Mouse (Mus musculus) limb, embryonic 15.5 days (tissue): Measurements from ENCODE around the gene Acap2. TPM values are rescaled to one million over a fixed set of nuclear protein-coding genes. Genes with fewer than 3 reads are reported as not detected.

Experiments
- ATAC-seq: fragments of 200-750 bp; cut with Nextera tagmentation; 2 replicates; pipeline ENCODE4 v1.8.0; 2017; ENCODE audit warnings: low read depth, moderate TSS enrichment; ENCODE audit not compliant: insufficient number of reproducible peaks, low FRiP score, low TSS enrichment
- H3K27ac ChIP-seq: fragments of 300-500 bp; sonication (generic); 2 replicates; pipeline ENCODE4 v1.5.1; 2015; ENCODE audit warnings: moderate library complexity, mild to moderate bottlenecking, inconsistent platforms
- H3K27me3 ChIP-seq: fragments of 300-500 bp; sonication (generic); 2 replicates; pipeline ENCODE4 v1.6.1; 2015; ENCODE audit warnings: inconsistent platforms
- H3K36me3 ChIP-seq: fragments of 300-500 bp; sonication (generic); 2 replicates; pipeline ENCODE4 v1.6.1; 2015; ENCODE audit warnings: inconsistent platforms
- H3K4me1 ChIP-seq: fragments of 300-500 bp; sonication (generic); 2 replicates; pipeline ENCODE4 v1.6.1; 2015; ENCODE audit warnings: inconsistent platforms
- H3K4me2 ChIP-seq: fragments of 300-500 bp; sonication (generic); 2 replicates; pipeline ENCODE4 v1.6.1; 2015; ENCODE audit warnings: mild to moderate bottlenecking, inconsistent platforms
- H3K4me3 ChIP-seq: fragments of 300-500 bp; sonication (generic); 2 replicates; pipeline ENCODE4 v1.5.1; 2015; ENCODE audit warnings: mild to moderate bottlenecking, inconsistent platforms
- H3K9ac ChIP-seq: fragments of 300-500 bp; sonication (generic); 2 replicates; pipeline ENCODE4 v1.6.1; 2015; ENCODE audit warnings: inconsistent platforms
- H3K9me3 ChIP-seq: fragments of 300-500 bp; sonication (generic); 2 replicates; pipeline ENCODE4 v1.6.1; 2016; ENCODE audit warnings: inconsistent platforms
- WGBS: fragments of 180-500 bp; shearing (Covaris S2); methylation state at CpG from one replicate; pipeline ENCODE4 v1.1.7; 2015; 5-methylcytosine and 5-hydroxymethylcytosine counted together
- polyA plus RNA-seq: library from polyadenylated mRNA; unstranded; fragments of >200 nt; fragmentation: Nextera tagmentation; extraction: Ambion mirVana; gene quantifications from 2 replicates; pipeline ENCODE4 v1.2.1, GENCODE M21; 2015

The Acap2 gene
- polyA plus RNA-seq, 1 experiment from 2014 or later = 26.5 TPM

DNA sequence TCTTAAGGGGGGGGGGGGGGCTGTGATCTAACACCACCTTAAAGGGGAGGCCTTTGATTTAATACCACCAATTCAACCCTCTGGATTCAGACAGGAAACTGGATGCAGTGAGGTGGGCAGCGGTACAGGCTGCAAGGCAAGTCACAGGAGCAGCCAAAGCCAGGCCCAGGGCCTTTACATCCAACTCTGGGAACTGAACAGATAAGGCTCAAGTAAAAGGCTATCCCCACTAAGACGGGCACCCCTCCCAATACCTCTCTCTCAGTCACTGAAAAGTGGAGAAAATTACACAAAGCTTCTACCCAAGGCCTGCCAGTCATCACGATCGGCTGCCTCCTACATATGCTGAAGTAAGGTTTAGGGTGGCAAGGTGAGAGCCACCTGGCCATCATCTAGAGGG, 141.3 kb downstream of the Acap2 start:
- Histone ChIP-seq H3K9ac (no peak overlapping the region), H3K36me3 (no peaks in the 10 kb centered on the region), H3K4me2 (no peak overlapping the region), H3K27ac (no peak overlapping the region), H3K4me1 (peaks cover 21% of the 10 kb centered on the region), H3K4me3 (no peak overlapping the region), H3K27me3 (no peaks in the 10 kb centered on the region), H3K9me3 (no peaks in the 10 kb centered on the region)
- WGBS = 62% methylated on average over 4 of the region's 4 CpGs
- no peak for ATAC-seq

GRCm38 (mm10) chr16:31052812-31053211, 148.2 kb downstream of the Acap2 start:
- H3K27ac ChIP-seq = no peak overlapping the region; the same call in 1 of the 2 replicates
- H3K4me3 ChIP-seq = no peak overlapping the region
- H3K27me3 ChIP-seq = no peaks in the 10 kb centered on the region
- H3K4me2 ChIP-seq = no peak overlapping the region
- no peak overlapping the region for H3K9ac ChIP-seq
- ATAC-seq = no peak
- H3K4me1 ChIP-seq = peaks cover 12% of the 10 kb centered on the region
- H3K9me3 ChIP-seq = no peaks in the 10 kb centered on the region
- H3K36me3 ChIP-seq = no peaks in the 10 kb centered on the region
- WGBS = 59% methylated on average over 6 of the region's 6 CpGs

- no peak overlapping the region for H3K4me2 ChIP-seq
- ATAC-seq = no peak
- no peaks in the 10 kb centered on the region for H3K36me3 ChIP-seq
- no peaks in the 10 kb centered on the region for H3K27me3 ChIP-seq
- WGBS = 70% methylated on average over 7 of the region's 7 CpGs
- no peaks in the 10 kb centered on the region for H3K9me3 ChIP-seq
- H3K4me3 ChIP-seq = no peak overlapping the region
- no peak overlapping the region for H3K27ac ChIP-seq
- peaks cover 18% of the 10 kb centered on the region for H3K4me1 ChIP-seq
- H3K9ac ChIP-seq = no peak overlapping the region
These were observed 148.8 kb downstream of the Acap2 start for GRCm38 (mm10) chr16:31052177-31052726.

- Histone ChIP-seq H3K4me3 (no peak overlapping the region), H3K4me1 (peaks cover 21% of the 10 kb centered on the region), H3K4me2 (no peak overlapping the region), H3K27ac (no peak overlapping the region), H3K9ac (no peak overlapping the region), H3K36me3 (no peaks in the 10 kb centered on the region), H3K9me3 (no peaks in the 10 kb centered on the region), H3K27me3 (no peaks in the 10 kb centered on the region)
- ATAC-seq = no peak
- WGBS = 85% methylated on average over 7 of the region's 7 CpGs
These were observed 150.3 kb downstream of the Acap2 start for GRCm38 (mm10) chr16:31050701-31051100.

GRCm38 (mm10) chr16:31048194-31048593, 152.9 kb downstream of the Acap2 start:
- H3K27me3 ChIP-seq = no peaks in the 10 kb centered on the region
- H3K27ac ChIP-seq = no peak overlapping the region
- H3K4me3 ChIP-seq = no peak overlapping the region
- no peak overlapping the region for H3K4me2 ChIP-seq
- 58% methylated on average over 6 of the region's 6 CpGs for WGBS
- H3K4me1 ChIP-seq = peaks cover 21% of the 10 kb centered on the region
- H3K9me3 ChIP-seq = no peaks in the 10 kb centered on the region
- ATAC-seq = no peak
- no peak overlapping the region for H3K9ac ChIP-seq
- H3K36me3 ChIP-seq = no peaks in the 10 kb centered on the region

- Histone ChIP-seq H3K27ac (0 out of 2 replicates have a peak overlapping the region, but pooled peaks have one; percentile 2), H3K4me2 (no peak overlapping the region), H3K4me1 (peaks cover 16% of the 10 kb centered on the region), H3K4me3 (no peak overlapping the region), H3K36me3 (no peaks in the 10 kb centered on the region), H3K9ac (no peak overlapping the region), H3K9me3 (no peaks in the 10 kb centered on the region), H3K27me3 (no peaks in the 10 kb centered on the region)
- 68% methylated on average over 10 of the region's 10 CpGs for whole genome bisulfite sequencing
- ATAC-seq = no peak
These were observed 153.7 kb downstream of the Acap2 start for GRCm38 (mm10) chr16:31047186-31047898.

DNA sequence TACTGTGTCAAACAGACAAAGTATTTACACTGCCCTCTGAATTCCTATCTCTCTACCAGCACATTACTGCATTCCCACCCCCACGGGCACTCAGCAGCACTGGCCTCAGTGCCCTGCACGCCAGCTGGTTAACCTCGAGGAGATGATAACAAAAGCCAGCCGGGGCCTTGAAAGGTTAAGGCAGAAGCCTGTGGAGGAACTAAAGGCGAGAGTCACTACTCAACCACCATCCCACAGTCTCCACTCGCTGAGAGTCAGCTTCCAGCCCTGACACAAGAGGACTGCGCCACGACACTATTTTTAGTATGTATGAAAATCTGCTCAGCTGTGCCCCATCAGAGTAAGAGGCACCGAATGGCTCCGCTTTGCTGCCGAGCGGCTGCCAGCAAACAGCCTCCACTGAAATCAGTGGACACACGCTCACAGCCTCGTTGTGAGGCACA, 154.8 kb downstream of the Acap2 start:
- Histone ChIP-seq H3K4me2 (no peak overlapping the region), H3K36me3 (no peaks in the 10 kb centered on the region), H3K9ac (no peak overlapping the region), H3K4me3 (no peak overlapping the region), H3K9me3 (no peaks in the 10 kb centered on the region), H3K27me3 (no peaks in the 10 kb centered on the region), H3K27ac (0 out of 2 replicates have a peak overlapping the region, but pooled peaks have one; percentile 22), H3K4me1 (peaks cover 14% of the 10 kb centered on the region)
- no peak for ATAC-seq
- WGBS = 52% methylated on average over 14 of the region's 14 CpGs

DNA sequence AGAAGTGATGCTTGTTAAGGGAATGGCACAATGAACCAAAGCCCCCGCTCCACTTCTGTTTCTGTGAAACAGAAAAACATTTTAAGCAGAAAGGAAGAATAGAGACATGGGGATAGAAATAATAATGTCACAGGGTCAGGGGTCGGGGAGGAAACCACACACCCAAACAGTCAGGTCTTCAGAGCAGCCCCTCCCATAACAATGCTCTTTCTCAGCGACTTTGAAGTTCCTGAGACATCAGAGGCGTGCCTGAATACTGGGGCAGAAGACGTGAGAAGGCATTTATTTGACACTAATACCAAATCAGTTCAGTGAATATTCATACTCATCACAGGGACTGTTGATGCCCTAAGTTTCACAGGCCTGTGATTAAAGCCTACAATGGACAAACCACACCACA, 155.8 kb downstream of the Acap2 start:
- no peaks in the 10 kb centered on the region for H3K27me3 ChIP-seq
- H3K4me2 ChIP-seq = no peak overlapping the region

DNA sequence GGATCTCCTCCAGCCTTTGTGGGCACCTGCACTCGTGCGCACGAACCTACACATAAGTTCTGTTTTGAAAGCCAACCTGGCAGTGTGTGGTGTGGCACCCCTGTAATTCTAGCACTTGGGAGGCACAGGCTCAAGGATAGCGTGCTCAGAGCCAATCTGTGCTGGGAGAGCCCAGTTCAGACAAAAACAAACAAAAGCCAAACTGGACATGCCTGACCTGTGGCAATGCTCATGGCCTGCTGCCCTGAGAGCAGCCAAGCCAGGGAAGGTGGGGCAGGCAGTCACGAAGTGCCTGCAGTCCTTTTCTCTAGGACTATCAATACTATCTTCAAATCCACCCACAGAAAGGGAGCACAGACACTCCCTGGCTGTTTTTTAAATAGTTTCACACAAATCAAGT, 157.9 kb downstream of the Acap2 start:
- H3K4me1 ChIP-seq = peaks cover 27% of the 10 kb centered on the region
- H3K9me3 ChIP-seq = no peaks in the 10 kb centered on the region
- no peak overlapping the region for H3K4me2 ChIP-seq
- H3K27ac ChIP-seq = no peak overlapping the region
- ATAC-seq = no peak
- no peaks in the 10 kb centered on the region for H3K27me3 ChIP-seq
- no peaks in the 10 kb centered on the region for H3K36me3 ChIP-seq
- no peak overlapping the region for H3K9ac ChIP-seq
- WGBS = 95% methylated on average over 5 of the region's 5 CpGs
- no peak overlapping the region for H3K4me3 ChIP-seq

More for the DNA sequence above, 155.8 kb downstream of the Acap2 start:
- no peaks in the 10 kb centered on the region for H3K36me3 ChIP-seq
- H3K27ac ChIP-seq = no peak overlapping the region
- no peak for ATAC-seq
- peaks cover 21% of the 10 kb centered on the region for H3K4me1 ChIP-seq
- WGBS = 72% methylated on average over 5 of the region's 5 CpGs
- no peak overlapping the region for H3K4me3 ChIP-seq
- no peak overlapping the region for H3K9ac ChIP-seq
- H3K9me3 ChIP-seq = no peaks in the 10 kb centered on the region

Other genes starting within 250 kb of the Acap2 start
- gene Xxylt1, start 119.8 kb downstream of the Acap2 start, polyA plus RNA-seq = 12.1 and 17.3 TPM in 2 replicates
- gene Ppp1r2, start 74.0 kb upstream of the Acap2 start, polyA plus RNA-seq = 88.9 and 98.3 TPM in 2 replicates
- 91.2 and 97.6 TPM in 2 replicates for gene Apod, start 113.6 kb upstream of the Acap2 start, polyA plus RNA-seq
- gene Bdh1, start 221.0 kb upstream of the Acap2 start, polyA plus RNA-seq = 33.6 and 43.4 TPM in 2 replicates